Mouse (Mus musculus): ENCODE results near the gene Klf1.

- TF ChIP-seq CTCF (IDR thresholded peaks at IDR 0.05; ENCODE audit: borderline replicate concordance, insufficient read depth, low read length) (no peak), POLR2A (IDR thresholded peaks at IDR 0.05; ENCODE audit: low read depth, low read length) (no peak)
Observed at GRCm38 (mm10) chr8:84877297-84878035, 24.3 kb upstream of the Klf1 start.

Measured in embryonic fibroblast, embryonic 13.5 days (primary cell).